Mouse (Mus musculus) ovary, postnatal 14 days (tissue): ENCODE data around the gene Clic3.

Source experiments
- DNase-seq: peaks from one replicate; pipeline ENCODE4 v3.0.0; 2022; ENCODE audit warnings: low spot score

Clic3 gene

DNA sequence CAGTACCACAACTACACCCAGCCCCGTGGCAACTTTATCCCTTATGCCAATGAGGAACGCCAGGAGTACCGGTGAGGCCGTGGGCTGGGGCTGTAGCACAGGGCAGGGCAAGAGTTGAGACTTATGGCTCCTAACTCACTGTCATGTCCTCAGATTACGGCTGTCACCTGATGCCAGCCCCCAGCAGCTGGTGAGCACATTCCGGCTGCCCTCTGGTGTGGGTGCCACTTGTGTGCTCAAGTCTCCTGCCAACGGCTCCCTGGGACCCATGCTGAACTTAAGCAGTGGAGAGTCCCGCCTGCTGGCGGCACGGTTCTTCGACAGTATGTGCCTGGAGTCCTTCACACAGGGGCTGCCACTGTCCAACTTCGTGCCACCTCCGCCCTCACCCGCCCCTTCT lies 14.0 kb upstream of the Clic3 start:
- DNase-seq: no peak

GRCm38 (mm10) chr2:25450853-25451647 lies 5.6 kb upstream of the Clic3 start:
- DNase-seq: no peak

GRCm38 (mm10) chr2:25452951-25453350 lies 3.7 kb upstream of the Clic3 start:
- DNase-seq: no peak

- DNase-seq: no peak
Observed at GRCm38 (mm10) chr2:25457022-25457896, 621 bp downstream of the Clic3 start.

DNA sequence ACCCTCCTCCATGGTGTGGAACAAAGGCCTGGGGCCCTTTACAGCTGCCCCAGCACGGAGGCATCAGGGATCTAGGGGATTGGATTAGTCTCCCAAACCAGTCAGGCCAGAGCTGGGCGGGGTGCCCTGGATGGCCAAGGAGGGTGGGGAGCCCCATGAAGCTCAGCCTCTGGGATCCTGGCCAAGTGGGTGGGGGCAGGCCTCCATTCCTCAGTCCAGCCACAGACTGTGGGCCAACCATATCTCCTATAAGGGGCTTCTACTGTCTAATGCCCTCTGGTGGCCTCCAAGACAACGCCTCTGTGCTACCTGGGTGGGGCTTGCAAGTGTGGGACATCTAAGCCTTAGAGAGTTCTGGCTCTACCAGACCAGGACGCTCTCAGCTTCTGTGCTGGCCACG lies 2.3 kb downstream of the Clic3 start:
- no peak for DNase-seq

GRCm38 (mm10) chr2:25460135-25460534 lies 3.5 kb downstream of the Clic3 start:
- no peak for DNase-seq

DNA sequence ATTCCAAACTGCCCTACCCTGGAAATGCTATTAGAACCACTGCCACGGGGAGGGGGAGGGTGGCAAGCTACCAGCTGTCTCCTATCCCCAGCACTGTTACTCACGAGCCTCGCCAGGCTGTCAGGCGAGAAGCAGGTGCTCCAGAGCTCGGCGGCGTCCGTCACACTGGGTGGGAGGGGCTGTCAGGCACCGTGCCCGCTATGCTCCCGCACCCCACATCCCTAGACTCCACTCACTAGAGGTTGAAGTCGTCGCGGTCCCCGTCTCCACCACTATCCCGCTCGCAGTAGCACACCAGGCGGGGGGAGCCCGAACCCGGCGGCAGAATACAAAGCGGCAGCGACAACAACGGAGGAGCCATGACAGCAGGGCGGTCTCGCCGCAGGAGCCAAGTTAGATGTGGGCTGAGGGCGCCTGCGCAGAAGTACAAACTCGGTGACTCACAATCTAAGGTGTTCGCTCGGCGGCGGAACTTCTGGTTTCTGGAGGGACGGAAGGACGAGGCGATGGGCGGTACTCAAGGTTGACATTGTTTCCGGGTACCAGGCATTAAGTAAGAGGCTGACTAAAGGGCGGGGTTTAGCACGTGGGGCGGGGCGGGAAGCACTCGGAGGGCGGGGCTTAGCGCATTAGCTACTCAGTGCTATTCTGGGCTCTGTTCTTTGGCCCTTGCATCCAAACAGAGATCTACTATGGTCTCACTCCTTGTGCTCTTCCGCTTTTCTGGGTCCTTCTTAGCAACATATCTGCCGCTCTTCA lies 4.1 kb downstream of the Clic3 start, which contains the start of gene Paxx:
Gene Paxx (minus strand): TSS at position 544 of the 759 bp plus-strand sequence.
- DNase-seq: peak; percentile 77

GRCm38 (mm10) chr2:25461407-25461806 lies 4.8 kb downstream of the Clic3 start:
- DNase-seq: no peak

DNA sequence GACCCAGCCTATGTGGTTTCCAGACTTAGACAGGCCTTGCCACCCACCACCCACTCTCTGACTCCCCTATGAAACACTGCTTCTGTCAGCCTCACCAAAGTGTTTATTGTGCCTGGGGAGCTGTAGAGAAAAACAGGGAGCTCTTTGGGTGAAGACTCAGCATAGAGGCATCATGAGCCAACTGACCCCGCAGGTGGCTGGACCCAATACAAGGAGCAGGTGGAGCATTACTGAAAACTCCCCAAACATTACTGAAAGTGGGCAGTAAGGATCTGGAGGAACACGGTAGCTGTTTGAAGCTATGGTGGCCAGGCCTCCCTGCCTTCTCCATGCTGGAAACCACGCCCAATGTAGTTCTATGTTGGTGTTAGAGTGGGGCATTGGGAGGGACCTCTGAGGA lies 7.0 kb downstream of the Clic3 start:
- DNase-seq: no peak

- no peak for DNase-seq
Observed at GRCm38 (mm10) chr2:25465256-25465655, 8.6 kb downstream of the Clic3 start.

DNA sequence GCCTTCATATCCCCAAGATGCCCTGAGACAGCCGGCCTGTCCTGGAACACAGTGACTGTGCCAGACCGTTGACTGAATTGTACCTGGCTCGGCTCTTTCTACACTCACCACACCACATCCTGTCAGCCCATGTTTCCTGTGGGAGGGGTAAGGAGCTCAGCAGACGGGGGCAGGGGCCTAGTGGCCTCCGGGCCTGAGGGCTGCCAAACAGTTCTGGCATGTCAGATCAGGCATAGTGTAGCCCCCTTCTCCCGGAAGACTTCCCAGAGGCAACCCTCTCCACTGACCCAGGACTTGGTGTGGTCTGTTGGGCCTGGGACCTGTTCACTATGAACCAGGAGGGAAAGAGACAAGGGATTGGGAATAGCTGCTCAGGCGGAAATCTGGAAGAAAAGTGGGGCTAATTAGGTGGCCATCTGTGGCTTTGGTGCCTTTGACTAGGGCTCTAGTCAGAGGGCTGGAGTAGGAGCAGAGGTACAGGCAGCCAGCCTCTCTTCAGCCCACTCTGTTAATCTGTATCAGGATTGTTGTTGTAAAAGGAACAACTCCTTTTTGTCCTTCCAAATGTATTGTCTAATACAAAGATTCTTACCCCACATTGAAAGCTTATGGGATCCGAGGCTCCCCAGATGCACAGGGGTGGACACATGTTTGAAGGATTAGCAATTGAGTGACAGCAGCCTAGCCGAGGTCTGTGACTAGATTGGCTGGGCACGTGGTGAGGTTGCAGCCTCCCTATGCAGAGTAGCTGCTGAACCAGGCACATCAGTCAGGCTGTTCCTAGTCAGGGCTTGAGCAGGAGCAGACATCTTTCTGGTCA lies 9.4 kb downstream of the Clic3 start:
- DNase-seq: no peak

DNA sequence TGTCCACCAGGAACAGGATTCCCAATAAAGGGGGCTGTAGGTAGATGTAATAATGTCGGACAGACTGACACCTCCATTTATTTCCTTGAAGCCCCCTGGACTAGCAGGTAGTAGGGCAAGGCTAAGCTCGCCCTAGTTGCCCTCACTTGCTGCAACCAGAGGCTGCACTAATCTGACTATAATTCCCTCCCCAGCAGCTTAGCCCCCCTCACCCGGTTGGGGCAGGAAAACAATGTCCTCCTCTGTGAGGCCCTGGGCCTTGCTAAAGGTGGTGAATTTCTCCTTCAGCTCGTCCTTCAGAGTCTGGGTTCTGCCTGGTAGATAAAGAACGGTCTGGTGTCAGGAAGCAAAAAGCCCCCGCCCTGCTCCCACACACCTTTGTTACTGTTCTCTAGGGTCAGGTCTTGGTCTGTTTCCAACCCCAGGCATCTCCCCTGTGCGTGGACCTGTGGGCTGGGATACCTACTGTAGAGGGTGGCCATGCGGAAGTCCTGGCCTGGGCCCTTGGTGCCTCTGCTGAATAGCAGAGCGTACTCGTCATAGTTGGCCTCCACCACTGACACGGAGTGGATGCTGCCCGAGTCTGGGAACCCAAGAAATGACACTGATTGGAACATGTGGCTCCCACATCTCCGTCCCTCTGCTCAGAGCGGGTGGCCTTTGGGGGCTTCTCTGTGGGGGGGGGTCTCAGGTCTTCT lies 11.1 kb downstream of the Clic3 start:
- no peak for DNase-seq

GRCm38 (mm10) chr2:25468962-25469915 lies 12.6 kb downstream of the Clic3 start:
- DNase-seq: no peak

GRCm38 (mm10) chr2:25469969-25470368 lies 13.3 kb downstream of the Clic3 start, which contains the start of gene Ptgds:
Gene Ptgds, minus strand, starts transcription at chr2:25470046.
- no peak for DNase-seq

- DNase-seq: no peak
Observed at GRCm38 (mm10) chr2:25472550-25472949, 15.9 kb downstream of the Clic3 start.

DNA sequence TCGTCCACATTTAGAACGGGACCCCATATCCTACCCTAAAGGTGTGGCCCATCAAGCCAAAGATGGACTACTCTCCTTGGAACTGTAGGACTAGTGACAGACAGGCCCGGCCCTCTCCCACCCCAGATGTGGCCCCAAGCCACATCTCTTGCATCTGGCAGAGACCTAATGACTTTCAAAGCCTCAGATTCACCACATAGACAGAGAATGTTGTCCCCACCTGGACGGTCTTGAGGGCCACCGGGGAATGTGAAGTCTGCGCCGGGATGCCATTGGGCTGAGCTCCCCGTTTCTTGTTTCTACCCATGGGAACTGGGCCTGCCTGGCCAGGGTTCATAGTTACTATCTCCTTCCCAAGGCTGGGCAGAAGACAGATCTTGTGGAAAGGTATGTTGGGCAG lies 20.9 kb downstream of the Clic3 start:
- DNase-seq: no peak

- DNase-seq: no peak
Observed at GRCm38 (mm10) chr2:25477967-25478675, 21.5 kb downstream of the Clic3 start.

DNA sequence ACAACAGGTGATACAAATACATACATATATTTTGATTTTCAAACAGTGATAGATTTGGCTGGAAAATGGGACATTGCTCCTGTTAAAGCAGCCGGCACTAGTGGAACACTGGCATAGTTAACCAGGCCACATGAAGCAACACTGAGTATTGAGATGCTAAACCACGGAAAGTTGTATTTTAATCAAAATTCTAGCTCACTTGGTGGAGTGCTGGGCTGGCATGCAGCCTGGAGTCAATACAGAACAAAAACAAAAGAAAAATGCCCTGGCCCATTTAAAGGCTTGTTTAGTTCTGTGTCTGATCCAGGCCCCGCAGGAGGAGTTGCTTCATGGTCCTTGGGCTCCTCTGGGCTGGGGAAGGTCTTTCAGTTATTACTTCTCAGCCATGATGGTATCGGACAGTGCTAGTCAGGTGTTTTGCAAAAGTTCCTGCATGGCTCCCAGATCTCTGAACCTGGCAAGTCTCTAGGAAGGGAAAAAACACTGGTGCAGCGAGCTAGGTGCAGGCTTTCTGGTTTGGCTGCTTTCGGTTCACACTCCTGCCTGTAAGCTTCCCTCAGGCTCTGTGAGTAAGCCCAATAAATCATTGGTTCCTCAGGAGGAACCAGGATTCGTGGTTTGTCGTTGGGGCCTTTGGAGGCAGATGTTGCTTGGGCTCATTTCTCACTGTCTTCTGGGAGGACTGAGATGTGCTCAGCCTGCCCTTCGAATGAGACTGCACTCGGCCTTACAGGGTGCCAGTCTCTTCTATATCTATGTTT lies 23.1 kb downstream of the Clic3 start:
- DNase-seq: no peak
